Mouse (Mus musculus) cortical plate, adult 2 months (tissue): ENCODE measurements around the gene Fhad1.

ENCODE experiments used
- CTCF ChIP-seq: fragments of 200-500 bp; IDR thresholded peaks from 2 replicates; pipeline ENCODE4 v1.5.1; 2011; ENCODE audit warnings: mild to moderate bottlenecking, control low read depth, low read length; ENCODE audit not compliant: insufficient read depth; ENCODE audit errors: extremely low read depth
- POLR2A ChIP-seq: fragments of 200-500 bp; IDR thresholded peaks from 2 replicates; pipeline ENCODE4 v1.6.1; 2011; ENCODE audit warnings: mild to moderate bottlenecking, low read length, control low read depth; ENCODE audit not compliant: insufficient read depth; ENCODE audit errors: extremely low read depth

DNA sequence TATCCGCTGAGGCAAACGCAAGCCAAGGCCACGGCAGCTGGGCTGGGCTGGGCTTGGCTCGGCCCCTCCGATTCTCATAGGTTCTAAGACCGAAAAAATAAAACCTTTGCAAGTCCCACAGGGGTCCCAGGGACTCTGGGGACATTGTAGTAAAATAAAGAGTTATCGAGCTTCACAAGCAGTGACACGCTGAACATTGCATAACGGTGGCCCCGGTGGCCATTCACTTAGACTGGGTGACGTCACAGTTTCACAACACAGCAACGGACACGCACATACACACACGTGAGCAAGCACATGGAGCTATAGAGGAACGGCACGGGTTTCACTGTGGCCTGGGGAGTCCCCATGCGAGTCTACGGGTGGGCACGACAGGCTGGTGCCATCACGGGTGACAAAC is 156.4 kb downstream of the Fhad1 start:
- TF ChIP-seq CTCF, result no peak
- no peak for TF ChIP-seq POLR2A
